Mouse (Mus musculus): ENCODE measurements around the gene Pik3c2g.

The Pik3c2g gene

GRCm38 (mm10) chr6:139735708-139736626 is 148.9 kb downstream of the Pik3c2g start:
- DNase-seq (ENCODE audit: low spot score in 2 of 2), result no peak

- no peak for DNase-seq (ENCODE audit: low spot score in 2 of 2)
Observed at GRCm38 (mm10) chr6:139738350-139738749, 151.3 kb downstream of the Pik3c2g start.

GRCm38 (mm10) chr6:139742693-139743432 is 155.8 kb downstream of the Pik3c2g start:
- DNase-seq (ENCODE audit: low spot score in 2 of 2), result no peak

- no peak for DNase-seq (ENCODE audit: low spot score in 2 of 2)
Observed at GRCm38 (mm10) chr6:139746758-139747479, 159.9 kb downstream of the Pik3c2g start.

- no peak for DNase-seq (ENCODE audit: low spot score in 2 of 2)
Observed at GRCm38 (mm10) chr6:139748091-139748771, 161.2 kb downstream of the Pik3c2g start.

- DNase-seq (ENCODE audit: low spot score in 2 of 2), result no peak
Observed at GRCm38 (mm10) chr6:139750599-139750998, 163.6 kb downstream of the Pik3c2g start.

GRCm38 (mm10) chr6:139751022-139751421 is 164.0 kb downstream of the Pik3c2g start:
- DNase-seq (ENCODE audit: low spot score in 2 of 2), result no peak

- no peak for DNase-seq (ENCODE audit: low spot score in 2 of 2)
Observed at GRCm38 (mm10) chr6:139757876-139758275, 170.9 kb downstream of the Pik3c2g start.

- no peak for DNase-seq (ENCODE audit: low spot score in 2 of 2)
Observed at GRCm38 (mm10) chr6:139760978-139761377, 174.0 kb downstream of the Pik3c2g start.

GRCm38 (mm10) chr6:139764398-139764797 is 177.4 kb downstream of the Pik3c2g start:
- no peak for DNase-seq (ENCODE audit: low spot score in 2 of 2)

GRCm38 (mm10) chr6:139769744-139770473 is 182.9 kb downstream of the Pik3c2g start:
- DNase-seq (ENCODE audit: low spot score in 2 of 2), result no peak

- no peak for DNase-seq (ENCODE audit: low spot score in 2 of 2)
Observed at GRCm38 (mm10) chr6:139770535-139770934, 183.5 kb downstream of the Pik3c2g start.

GRCm38 (mm10) chr6:139777576-139778282 is 190.7 kb downstream of the Pik3c2g start:
- no peak for DNase-seq (ENCODE audit: low spot score in 2 of 2)

- no peak for DNase-seq (ENCODE audit: low spot score in 2 of 2)
Observed at GRCm38 (mm10) chr6:139780028-139780427, 193.0 kb downstream of the Pik3c2g start.

GRCm38 (mm10) chr6:139789479-139789878 is 202.5 kb downstream of the Pik3c2g start:
- DNase-seq (ENCODE audit: low spot score in 2 of 2), result no peak

- no peak for DNase-seq (ENCODE audit: low spot score in 2 of 2)
Observed at GRCm38 (mm10) chr6:139799541-139800226, 212.7 kb downstream of the Pik3c2g start.

GRCm38 (mm10) chr6:139821916-139822315 is 234.9 kb downstream of the Pik3c2g start:
- DNase-seq (ENCODE audit: low spot score in 2 of 2), result no peak

GRCm38 (mm10) chr6:139838239-139838638 is 251.2 kb downstream of the Pik3c2g start:
- no peak for DNase-seq (ENCODE audit: low spot score in 2 of 2)

- no peak for DNase-seq (ENCODE audit: low spot score in 2 of 2)
Observed at GRCm38 (mm10) chr6:139838713-139839112, 251.7 kb downstream of the Pik3c2g start.

Data from urinary bladder, postnatal 36 days (tissue).